Mouse (Mus musculus): ENCODE data around the gene Ncoa7.

DNA sequence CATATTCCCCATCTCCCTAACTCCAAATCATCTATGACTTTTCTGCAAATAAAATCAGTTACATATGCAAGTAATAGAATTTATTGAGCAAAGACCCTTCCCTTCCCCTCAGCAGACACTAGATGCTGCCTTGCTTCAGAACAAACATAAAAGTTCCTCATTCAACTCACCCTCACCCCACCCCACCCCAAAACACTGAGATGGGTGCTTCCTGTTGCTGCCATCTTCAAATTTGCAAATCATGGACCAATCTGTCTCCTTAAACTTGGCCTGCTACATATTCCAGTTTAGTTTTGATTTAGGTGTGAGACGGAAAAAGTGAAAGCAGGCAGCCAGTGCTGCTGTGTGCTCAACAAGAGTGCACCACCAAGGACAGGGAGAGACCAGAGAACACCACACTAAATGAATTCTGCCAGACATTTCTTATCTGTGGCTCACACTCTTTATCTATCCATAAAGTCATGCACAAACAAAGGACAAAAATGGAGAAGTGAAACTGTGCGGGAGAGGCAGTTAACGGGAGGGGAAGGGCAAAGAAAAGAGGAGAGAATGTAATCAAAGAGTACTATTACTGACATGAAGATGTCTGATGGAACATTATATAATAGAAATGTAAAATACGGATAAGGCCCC, 48.2 kb downstream of the Ncoa7 start:
- TF ChIP-seq CTCF (conservative IDR thresholded peaks at IDR 0.05; ENCODE audit: insufficient read depth, insufficient read length, low read depth, low read length) (no peak), POLR2A (IDR thresholded peaks at IDR 0.05; ENCODE audit: low read depth, low read length) (no peak)
